Mouse (Mus musculus): ENCODE measurements around the gene Gm4881. TPM values are rescaled to one million over a fixed set of nuclear protein-coding genes. Genes with fewer than 3 reads are reported as not detected.
A peak's percentile ranks its signal among the peaks of the same experiment; 100 is the strongest.
"Not testable (repeated sequence)": the region's sequence is repeated elsewhere in the genome, so short reads cannot be mapped to it uniquely, and the experiment has no call there.

Gene Gm4881
- total and polyA plus RNA-seq, 2 experiments from 2014 or later = not detected

DNA sequence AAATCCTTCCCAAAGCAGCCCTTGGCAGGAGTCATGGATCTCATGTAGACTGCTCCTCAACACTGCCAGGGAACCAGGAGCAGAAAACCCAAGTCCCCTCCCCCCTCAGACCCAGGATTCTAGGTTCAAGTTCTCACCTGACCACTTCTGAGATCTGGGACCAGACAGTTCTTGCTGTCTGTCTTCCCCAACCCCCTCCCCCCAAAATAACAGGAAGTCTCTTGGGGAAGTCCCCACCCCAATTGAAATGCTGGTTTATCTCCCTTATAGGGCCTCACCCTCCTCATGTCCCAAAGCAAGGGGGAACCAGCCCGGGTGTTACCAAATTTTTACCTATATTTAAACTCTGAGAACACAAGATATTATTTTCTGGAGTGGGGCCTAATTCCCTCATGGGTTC is 42.5 kb downstream of the Gm4881 start:
- Histone ChIP-seq H3K4me2 (ENCODE audit: low read depth, low read length) (peak overlapping the region; percentile 84; the same call in 1 of the 2 replicates), H3K36me3 (replicated peaks; ENCODE audit: control insufficient read depth, insufficient read depth, low read length) (no peaks in the 10 kb centered on the region), H3K4me3 (ENCODE audit: low read depth, low read length) (no peak overlapping the region), H3K4me1 (ENCODE audit: control insufficient read depth, insufficient read depth) (peaks cover 11% of the 10 kb centered on the region; the same call in 1 of the 2 replicates), H3K27ac (ENCODE audit: low read depth) (peak overlapping the region; percentile 84), H3K9me3 (replicated peaks; ENCODE audit: control insufficient read depth, low read length) (no peaks in the 10 kb centered on the region), H3K9ac (replicated peaks; ENCODE audit: low read depth, low read length) (no peak overlapping the region), H3K27me3 (ENCODE audit: control insufficient read depth, insufficient read depth, low read length) (no peaks in the 10 kb centered on the region)
- TF ChIP-seq EP300 (IDR thresholded peaks at IDR 0.05; ENCODE audit: low read depth) (no peak), CTCF (IDR thresholded peaks at IDR 0.05; ENCODE audit: low read depth) (no peak)
- WGBS = 20% methylated on average over 1 of the region's 1 CpGs
- DNase-seq (ENCODE audit: low spot score) = no peak
- no peak for ATAC-seq (ENCODE audit: insufficient read depth, low read depth)

DNA sequence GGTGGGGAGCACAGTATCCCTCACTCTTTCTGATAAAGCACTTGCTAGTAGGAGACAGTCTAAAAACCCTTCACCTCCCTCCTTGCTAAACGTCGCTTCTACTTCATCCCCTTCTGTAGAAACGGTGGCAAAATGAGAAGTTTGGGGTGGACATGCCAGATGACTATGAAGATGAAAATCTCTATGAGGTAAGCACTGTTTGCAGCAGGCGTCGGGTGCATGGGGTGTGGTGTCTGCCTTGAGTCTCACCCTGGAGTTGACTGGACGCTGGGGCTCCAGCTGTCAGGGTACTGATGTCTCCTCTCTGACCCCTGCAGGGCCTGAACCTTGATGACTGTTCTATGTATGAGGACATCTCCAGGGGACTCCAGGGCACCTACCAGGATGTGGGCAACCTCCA is 43.2 kb downstream of the Gm4881 start:
- Histone ChIP-seq H3K4me3 (ENCODE audit: low read depth, low read length) (no peak overlapping the region), H3K9ac (replicated peaks; ENCODE audit: low read depth, low read length) (no peak overlapping the region), H3K4me2 (ENCODE audit: low read depth, low read length) (no peak overlapping the region), H3K36me3 (replicated peaks; ENCODE audit: control insufficient read depth, insufficient read depth, low read length) (no peaks in the 10 kb centered on the region), H3K27me3 (ENCODE audit: control insufficient read depth, insufficient read depth, low read length) (no peaks in the 10 kb centered on the region), H3K27ac (ENCODE audit: low read depth) (no peak overlapping the region), H3K4me1 (ENCODE audit: control insufficient read depth, insufficient read depth) (peaks cover 11% of the 10 kb centered on the region; the same call in 1 of the 2 replicates), H3K9me3 (replicated peaks; ENCODE audit: control insufficient read depth, low read length) (no peaks in the 10 kb centered on the region)
- DNase-seq (ENCODE audit: low spot score) (no peak), ATAC-seq (ENCODE audit: insufficient read depth, low read depth) (no peak)
- TF ChIP-seq EP300 (IDR thresholded peaks at IDR 0.05; ENCODE audit: low read depth) (no peak), CTCF (IDR thresholded peaks at IDR 0.05; ENCODE audit: low read depth) (no peak)
- 58% methylated on average over 6 of the region's 6 CpGs for WGBS

DNA sequence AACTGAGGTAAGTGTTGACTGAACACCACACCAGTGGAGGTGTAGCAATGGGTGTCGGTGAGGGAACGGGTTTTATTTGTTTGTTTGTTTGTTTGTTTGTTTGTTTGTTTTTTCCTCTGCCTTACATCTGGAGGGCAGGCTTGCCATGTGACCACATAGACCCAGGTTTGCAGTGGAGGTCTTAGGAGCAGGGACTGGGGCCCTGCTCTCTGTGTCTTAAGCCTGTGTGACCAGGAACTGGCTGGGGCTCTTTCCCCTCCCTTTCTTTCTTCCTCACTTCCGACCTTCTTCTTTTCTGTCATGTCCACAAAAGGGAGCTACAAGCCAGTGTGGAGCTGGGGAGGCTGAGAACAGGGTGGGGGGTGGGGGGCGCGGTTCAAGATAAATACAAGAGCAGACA is 46.3 kb downstream of the Gm4881 start:
- 73% methylated on average over 5 of the region's 5 CpGs for WGBS
- Histone ChIP-seq H3K27ac (ENCODE audit: low read depth) (no peak overlapping the region), H3K9ac (replicated peaks; ENCODE audit: low read depth, low read length) (no peak overlapping the region), H3K4me3 (ENCODE audit: low read depth, low read length) (no peak overlapping the region), H3K4me2 (ENCODE audit: low read depth, low read length) (no peak overlapping the region), H3K27me3 (ENCODE audit: control insufficient read depth, insufficient read depth, low read length) (no peaks in the 10 kb centered on the region), H3K9me3 (replicated peaks; ENCODE audit: control insufficient read depth, low read length) (no peaks in the 10 kb centered on the region), H3K4me1 (ENCODE audit: control insufficient read depth, insufficient read depth) (0 out of 2 replicates have a peak, but pooled peaks cover 9% of the 10 kb centered on the region), H3K36me3 (replicated peaks; ENCODE audit: control insufficient read depth, insufficient read depth, low read length) (no peaks in the 10 kb centered on the region)
- no peak for TF ChIP-seq CTCF (IDR thresholded peaks at IDR 0.05; ENCODE audit: low read depth)
- no peak for TF ChIP-seq EP300 (IDR thresholded peaks at IDR 0.05; ENCODE audit: low read depth)
- no peak for DNase-seq (ENCODE audit: low spot score)
- no peak for ATAC-seq (ENCODE audit: insufficient read depth, low read depth)

DNA sequence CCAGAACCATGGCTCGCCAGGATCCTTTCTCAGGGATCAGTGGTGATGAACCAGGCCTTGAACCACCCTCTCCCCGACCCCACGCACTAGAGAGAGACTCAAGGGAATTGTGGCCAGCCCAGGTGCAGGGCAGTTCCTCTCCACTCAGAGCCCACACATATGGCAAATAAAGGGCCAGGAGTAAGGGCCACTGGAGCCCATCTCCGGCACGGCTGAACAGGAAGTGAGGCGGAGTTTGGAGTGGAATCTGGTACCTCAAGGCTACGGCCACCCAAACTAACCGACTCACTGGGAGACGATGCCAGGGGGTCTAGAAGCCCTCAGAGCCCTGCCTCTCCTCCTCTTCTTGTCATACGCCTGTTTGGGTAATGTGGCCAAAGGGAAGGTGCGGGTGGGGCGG is 47.1 kb downstream of the Gm4881 start, which contains the start of gene Cd79a:
Cd79a (plus strand) TSS at position 158 of the 400 bp plus-strand sequence.
- Histone ChIP-seq H3K4me3 (ENCODE audit: low read depth, low read length) (no peak within 1 kb of the TSS), H3K4me1 (ENCODE audit: control insufficient read depth, insufficient read depth) (0 out of 2 replicates have a peak, but pooled peaks cover 5% of the 10 kb centered on the region), H3K36me3 (replicated peaks; ENCODE audit: control insufficient read depth, insufficient read depth, low read length) (no peaks in the 10 kb centered on the region), H3K9ac (replicated peaks; ENCODE audit: low read depth, low read length) (no peak within 1 kb of the TSS), H3K9me3 (replicated peaks; ENCODE audit: control insufficient read depth, low read length) (no peaks in the 10 kb centered on the region), H3K4me2 (ENCODE audit: low read depth, low read length) (no peak within 1 kb of the TSS), H3K27ac (ENCODE audit: low read depth) (no peak within 1 kb of the TSS), H3K27me3 (ENCODE audit: control insufficient read depth, insufficient read depth, low read length) (no peaks in the 10 kb centered on the region)
- 69% methylated on average over 12 of the region's 12 CpGs for WGBS
- no peak for TF ChIP-seq EP300 (IDR thresholded peaks at IDR 0.05; ENCODE audit: low read depth)
- TF ChIP-seq CTCF (IDR thresholded peaks at IDR 0.05; ENCODE audit: low read depth) = no peak
- no peak for DNase-seq (ENCODE audit: low spot score)
- ATAC-seq (ENCODE audit: insufficient read depth, low read depth) = no peak

DNA sequence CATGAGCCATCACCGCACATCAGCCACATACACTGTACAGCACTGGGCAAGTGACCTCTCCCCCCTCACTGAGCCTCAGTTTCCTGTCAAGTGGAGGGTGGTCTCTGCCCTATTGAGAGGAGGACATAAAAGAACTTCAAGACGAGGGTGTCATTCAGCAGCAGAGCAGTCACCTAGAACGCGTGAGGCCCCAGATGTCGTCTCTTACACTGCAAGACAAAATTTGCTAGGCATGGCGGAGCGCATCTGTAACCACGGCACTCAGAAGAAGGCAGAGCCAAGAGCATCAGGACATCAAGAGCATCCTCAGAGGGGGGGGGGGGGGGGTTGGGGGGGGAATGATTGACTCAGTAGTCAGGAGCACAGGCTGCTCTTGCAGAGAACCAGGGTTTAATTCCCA is 48.0 kb downstream of the Gm4881 start:
- TF ChIP-seq CTCF (IDR thresholded peaks at IDR 0.05; ENCODE audit: low read depth) = no peak
- TF ChIP-seq EP300 (IDR thresholded peaks at IDR 0.05; ENCODE audit: low read depth) = no peak
- Histone ChIP-seq H3K36me3 (replicated peaks; ENCODE audit: control insufficient read depth, insufficient read depth, low read length) (no peaks in the 10 kb centered on the region), H3K9ac (replicated peaks; ENCODE audit: low read depth, low read length) (no peak overlapping the region), H3K27ac (ENCODE audit: low read depth) (no peak overlapping the region), H3K4me3 (ENCODE audit: low read depth, low read length) (no peak overlapping the region), H3K27me3 (ENCODE audit: control insufficient read depth, insufficient read depth, low read length) (no peaks in the 10 kb centered on the region), H3K9me3 (replicated peaks; ENCODE audit: control insufficient read depth, low read length) (no peaks in the 10 kb centered on the region), H3K4me1 (ENCODE audit: control insufficient read depth, insufficient read depth) (no peaks in the 10 kb centered on the region), H3K4me2 (ENCODE audit: low read depth, low read length) (no peak overlapping the region)
- WGBS = 86% methylated on average over 8 of the region's 8 CpGs
- ATAC-seq (ENCODE audit: insufficient read depth, low read depth) = no peak
- no peak for DNase-seq (ENCODE audit: low spot score)

DNA sequence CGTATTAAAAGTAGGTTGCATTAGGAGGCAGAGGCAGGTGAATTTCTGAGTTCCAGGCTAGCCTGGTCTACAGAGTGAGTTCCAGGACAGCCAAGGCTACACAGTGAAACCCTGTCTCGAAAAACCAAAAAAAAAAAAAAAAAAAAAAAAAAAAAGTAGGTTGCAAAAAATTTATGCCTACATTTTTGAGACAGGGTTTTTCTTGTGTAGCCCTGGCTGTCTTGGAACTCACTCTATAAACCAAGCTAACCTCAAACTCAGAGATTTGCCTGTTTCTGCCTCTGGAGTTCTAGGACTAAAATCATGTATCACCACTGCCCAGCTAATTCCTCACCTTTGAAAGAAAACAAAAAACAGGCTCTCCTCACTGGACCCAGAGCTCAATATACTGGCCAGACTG is 48.5 kb downstream of the Gm4881 start:
- not testable (repeated sequence) for ATAC-seq (ENCODE audit: insufficient read depth, low read depth); H3K27ac ChIP-seq (ENCODE audit: low read depth); H3K9me3 ChIP-seq (replicated peaks; ENCODE audit: control insufficient read depth, low read length); H3K36me3 ChIP-seq (replicated peaks; ENCODE audit: control insufficient read depth, insufficient read depth, low read length); DNase-seq (ENCODE audit: low spot score); H3K4me3 ChIP-seq (ENCODE audit: low read depth, low read length); H3K9ac ChIP-seq (replicated peaks; ENCODE audit: low read depth, low read length); H3K4me2 ChIP-seq (ENCODE audit: low read depth, low read length); H3K27me3 ChIP-seq (ENCODE audit: control insufficient read depth, insufficient read depth, low read length); H3K4me1 ChIP-seq (ENCODE audit: control insufficient read depth, insufficient read depth)
- WGBS = 78% methylated on average over 2 of the region's 2 CpGs
